26 mouse cellular contexts compared by ENCODE assay signal in the genomic region with DNA sequence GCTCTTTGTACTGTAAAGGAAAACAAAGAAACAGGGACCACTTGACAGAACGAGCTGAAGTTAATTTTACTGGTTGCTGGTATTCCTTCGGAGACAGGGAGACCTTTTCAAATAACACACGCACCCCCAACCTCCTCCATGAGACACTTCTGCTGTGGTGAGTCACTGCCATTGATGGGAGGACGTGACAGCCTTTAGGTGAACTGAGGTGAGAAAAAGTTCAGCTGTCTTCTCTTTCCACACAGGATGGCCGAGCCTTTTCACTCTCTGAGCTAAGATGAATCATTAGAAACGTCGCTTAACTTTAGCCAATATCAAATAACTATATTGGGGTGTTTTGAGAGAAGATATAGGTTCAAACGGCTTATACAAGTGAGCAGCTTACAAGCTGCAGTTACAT.
"Had no signal": no experiment of that assay in that cellular context is flagged by ENCODE, and none has a peak within 500 bp of the region (broad histone marks: within the 10 kb centered on the region; RNA-seq: fewer than 3 reads in every experiment).

No protein-coding gene starts in this region.

- DNase-seq: cerebellum, adult 8-10 months; cerebellum, adult 9-10 months; cerebellum, adult 9-11 months; cerebellum, postnatal 10 days; cerebellum, postnatal 14 days; cerebellum, postnatal 25 days; cerebellum, postnatal 36 days; embryo, embryonic 11 days; forebrain, postnatal 0 days; gastrocnemius, adult 2 months; gastrocnemius, postnatal 10 days; gastrocnemius, postnatal 14 days; gastrocnemius, postnatal 25 days; gastrocnemius, postnatal 36 days; heart, adult 11 months; heart, adult 18-20 months; heart, adult 2 months had no signal

- H3K36me3 ChIP-seq: embryonic facial prominence, embryonic 10.5 days; embryonic facial prominence, embryonic 12.5 days; embryonic facial prominence, embryonic 13.5 days; embryonic facial prominence, embryonic 15.5 days; forebrain, embryonic 10.5 days; forebrain, embryonic 12.5 days; forebrain, embryonic 15.5 days had no signal

- H3K27me3 ChIP-seq: embryonic facial prominence, embryonic 12.5 days; embryonic facial prominence, embryonic 13.5 days; embryonic facial prominence, embryonic 15.5 days; forebrain, embryonic 12.5 days; forebrain, embryonic 13.5 days; forebrain, embryonic 15.5 days had no signal

- H3K4me1 ChIP-seq: embryonic facial prominence, embryonic 10.5 days; embryonic facial prominence, embryonic 12.5 days; embryonic facial prominence, embryonic 13.5 days; embryonic facial prominence, embryonic 15.5 days; forebrain, embryonic 10.5 days; forebrain, embryonic 12.5 days; forebrain, embryonic 13.5 days; forebrain, embryonic 15.5 days had no signal

- H3K4me3 ChIP-seq: embryonic facial prominence, embryonic 10.5 days; embryonic facial prominence, embryonic 12.5 days; embryonic facial prominence, embryonic 13.5 days; embryonic facial prominence, embryonic 15.5 days; erythroblast, embryonic 14.5 days; forebrain, embryonic 10.5 days; forebrain, embryonic 12.5 days; forebrain, embryonic 13.5 days; forebrain, embryonic 15.5 days; gastrocnemius, adult 2 months; heart, adult 2 months had no signal

- H3K27ac ChIP-seq: embryonic facial prominence, embryonic 10.5 days; embryonic facial prominence, embryonic 12.5 days; embryonic facial prominence, embryonic 13.5 days; embryonic facial prominence, embryonic 15.5 days; forebrain, embryonic 10.5 days; forebrain, embryonic 12.5 days; forebrain, embryonic 13.5 days; forebrain, embryonic 15.5 days; gastrocnemius, adult 2 months; heart, adult 2 months had no signal

- H3K9me3 ChIP-seq: embryonic facial prominence, embryonic 10.5 days; embryonic facial prominence, embryonic 12.5 days; embryonic facial prominence, embryonic 13.5 days; embryonic facial prominence, embryonic 15.5 days; forebrain, embryonic 12.5 days; forebrain, embryonic 13.5 days; forebrain, embryonic 15.5 days had no signal
